Mouse (Mus musculus): ENCODE results near the gene Bahcc1.

DNA sequence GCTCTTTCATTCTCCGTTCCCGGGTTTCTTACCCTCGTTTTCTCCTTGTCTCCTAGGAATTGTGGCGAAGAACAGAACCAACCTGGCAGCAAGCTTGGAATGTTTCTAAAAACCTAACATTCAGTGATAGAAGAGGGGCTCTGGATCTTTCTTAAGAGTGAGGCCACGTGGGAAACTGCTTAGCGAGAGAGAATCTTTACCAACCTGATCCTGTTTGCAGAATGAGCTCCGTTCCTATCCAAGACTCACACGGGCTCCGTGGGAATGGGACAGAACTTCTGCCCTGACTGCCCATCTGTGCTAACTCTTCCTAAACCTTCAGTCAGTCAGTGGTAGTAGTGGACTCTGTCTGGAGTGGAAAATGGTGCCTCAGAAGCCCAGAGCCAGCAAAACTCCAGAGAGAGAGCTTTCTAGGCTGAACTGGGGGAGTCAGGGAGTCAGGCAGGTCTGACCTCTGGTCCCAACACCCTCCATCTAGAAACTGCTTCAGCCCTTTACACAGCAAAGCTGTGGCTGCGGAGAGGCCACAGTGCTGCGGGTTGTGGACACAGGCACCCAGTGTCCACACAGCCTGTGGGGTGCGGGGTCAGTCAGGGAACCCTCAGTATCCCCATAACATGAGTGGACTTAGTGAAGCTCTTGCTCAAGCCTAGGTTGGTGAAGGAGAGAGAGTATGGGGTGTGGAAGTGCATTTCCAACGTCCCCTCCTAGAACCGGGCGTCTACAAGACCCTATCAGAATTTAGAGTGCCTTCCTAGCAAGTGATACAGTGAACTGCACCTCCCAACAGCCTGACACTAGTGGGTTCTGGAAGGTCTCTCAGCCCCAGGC lies 73.0 kb downstream of the Bahcc1 start:
- no peak for TF ChIP-seq CTCF (IDR thresholded peaks at IDR 0.05; ENCODE audit: low read depth, low read length)
- no peak for TF ChIP-seq POLR2A (IDR thresholded peaks at IDR 0.05; ENCODE audit: extremely low read depth, insufficient read depth, low read length)

All from liver, adult 2 months (tissue).